Mouse (Mus musculus) testis, adult 2 months (tissue): ENCODE results near the gene Tatdn3.

Source experiments
- CTCF ChIP-seq: fragments of 200-500 bp; IDR thresholded peaks from 2 replicates; pipeline ENCODE4 v1.5.1; 2012; ENCODE audit warnings: low read depth, mild to moderate bottlenecking, inconsistent platforms, low read length, moderate library complexity; ENCODE audit not compliant: control insufficient read depth, insufficient read depth, insufficient replicate concordance
- POLR2A ChIP-seq: fragments of 200-500 bp; IDR thresholded peaks from 2 replicates; pipeline ENCODE4 v1.6.1; 2012; ENCODE audit warnings: low read depth, mild to moderate bottlenecking, inconsistent platforms, low read length, moderate library complexity; ENCODE audit not compliant: control insufficient read depth

GRCm38 (mm10) chr1:190998027-190998426, 64.7 kb downstream of the Tatdn3 start:
- TF ChIP-seq CTCF (no peak), POLR2A (no peak)
